Mouse (Mus musculus): ENCODE results near the gene Nell2. TPM values are rescaled to one million over a fixed set of nuclear protein-coding genes. Genes with fewer than 3 reads are reported as not detected.

Nell2 gene
- total and polyA plus RNA-seq, 3 experiments, result not detected

DNA sequence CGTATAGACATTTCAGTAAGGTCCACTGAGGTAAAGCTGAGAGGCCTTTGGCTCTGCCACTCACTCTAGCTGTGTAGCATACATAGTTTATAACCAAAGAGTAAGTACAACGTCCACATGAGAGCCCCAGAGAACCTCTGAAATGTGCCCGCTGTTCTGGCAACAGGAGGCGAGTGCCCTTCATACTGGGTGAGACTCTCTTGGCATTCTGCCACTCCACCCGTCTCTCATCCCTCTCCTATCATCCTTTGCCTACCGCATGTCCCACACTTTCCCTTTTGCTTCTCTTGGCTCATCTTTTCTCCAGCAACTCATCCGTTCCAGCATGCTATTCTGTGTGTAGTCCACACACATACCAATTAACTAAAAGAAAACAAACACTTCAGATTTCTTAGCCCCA, 442.4 kb downstream of the Nell2 start:
- TF ChIP-seq SMC3 (IDR thresholded peaks at IDR 0.05; ENCODE audit: low read depth, low read length) (no peak), JUND (conservative IDR thresholded peaks at IDR 0.05; ENCODE audit: low read depth, low read length) (no peak), BHLHE40 (IDR thresholded peaks at IDR 0.05; ENCODE audit: low read depth, low read length) (no peak), MAZ (IDR thresholded peaks at IDR 0.05; ENCODE audit: low read depth, low read length) (no peak)
- H3K4me2 ChIP-seq (ENCODE audit: insufficient read depth, low read depth, poor library complexity, severe bottlenecking), result no peak overlapping the region

GRCm38 (mm10) chr15:95081654-95082053, 446.7 kb downstream of the Nell2 start:
- no peak overlapping the region for H3K27ac ChIP-seq (ENCODE audit: insufficient read depth, low read depth)
- no peak for DNase-seq (ENCODE audit: extremely low read depth)
- peaks cover 61% of the 10 kb centered on the region for H3K9me3 ChIP-seq (replicated peaks; ENCODE audit: low read length)

More for the DNA sequence above, 442.4 kb downstream of the Nell2 start:
- Histone ChIP-seq H3K36me3 (replicated peaks in 1 of 2; ENCODE audit: control insufficient read depth in 1 of 2, insufficient read depth in 1 of 2, low read length in 1 of 2) (no peaks in the 10 kb centered on the region), H3K4me3 (replicated peaks in 1 of 3; ENCODE audit: low read depth in 2 of 3, low read length in 2 of 3, poor library complexity in 1 of 3) (no peak overlapping the region), H3K27me3 (replicated peaks) (no peaks in the 10 kb centered on the region), H3K9ac (ENCODE audit: insufficient read depth, low read depth) (no peak overlapping the region), H3K9me3 (replicated peaks; ENCODE audit: low read length) (peaks cover 33% of the 10 kb centered on the region), H3K4me1 (ENCODE audit: control insufficient read depth in 1 of 2, insufficient read depth in 2 of 2) (no peaks in the 10 kb centered on the region), H3K27ac (ENCODE audit: insufficient read depth, low read depth) (no peak overlapping the region), H3K79me2 (replicated peaks; ENCODE audit: control insufficient read depth, extremely low read depth, insufficient read depth, poor library complexity, severe bottlenecking) (no peaks in the 10 kb centered on the region)
- no peak for DNase-seq (ENCODE audit: extremely low read depth)
- in situ Hi-C loops (cut with MboI; ENCODE audit: low pct_ligation_motif_present, low pct_unique_long_range_greater_than_20kb, low sequenced_read_pairs), result no loop called here
- dilution Hi-C loops (cut with MboI; ENCODE audit: extremely low pct_ligation_motif_present, extremely low pct_unique_long_range_greater_than_20kb, low sequenced_read_pairs), result no loop called here

DNA sequence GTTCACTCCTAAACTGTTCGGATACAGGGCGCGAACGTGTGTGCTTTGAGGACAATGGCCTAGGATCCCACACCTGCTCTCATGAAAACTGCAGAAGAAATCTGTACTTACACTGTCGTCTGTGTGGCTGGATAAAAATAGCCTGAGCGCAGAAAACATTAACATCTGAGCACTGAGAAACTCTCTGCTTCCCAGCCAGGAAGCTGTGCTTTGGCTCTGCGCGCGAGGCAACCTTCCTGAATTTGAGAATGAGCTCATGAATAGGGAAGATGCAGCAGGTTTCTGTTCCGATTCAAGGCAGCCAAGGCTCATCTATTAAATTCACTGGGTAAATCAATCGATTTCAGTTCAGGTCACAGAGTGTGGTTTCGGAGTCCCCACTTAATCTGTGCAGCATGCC, 453.0 kb downstream of the Nell2 start:
- Histone ChIP-seq H3K9ac (ENCODE audit: insufficient read depth, low read depth) (no peak overlapping the region), H3K27me3 (replicated peaks) (no peaks in the 10 kb centered on the region), H3K79me2 (replicated peaks; ENCODE audit: control insufficient read depth, extremely low read depth, insufficient read depth, poor library complexity, severe bottlenecking) (no peaks in the 10 kb centered on the region), H3K27ac (ENCODE audit: insufficient read depth, low read depth) (no peak overlapping the region), H3K9me3 (replicated peaks; ENCODE audit: low read length) (peaks cover 57% of the 10 kb centered on the region), H3K4me3 (replicated peaks in 1 of 3; ENCODE audit: low read depth in 2 of 3, low read length in 2 of 3, poor library complexity in 1 of 3) (no peak overlapping the region), H3K4me1 (ENCODE audit: control insufficient read depth in 1 of 2, insufficient read depth in 2 of 2) (no peaks in the 10 kb centered on the region), H3K36me3 (replicated peaks in 1 of 2; ENCODE audit: control insufficient read depth in 1 of 2, insufficient read depth in 1 of 2, low read length in 1 of 2) (no peaks in the 10 kb centered on the region), H3K4me2 (ENCODE audit: insufficient read depth, low read depth, poor library complexity, severe bottlenecking) (no peak overlapping the region)
- DNase-seq (ENCODE audit: extremely low read depth), result no peak
- in situ Hi-C loops (cut with MboI; ENCODE audit: low pct_ligation_motif_present, low pct_unique_long_range_greater_than_20kb, low sequenced_read_pairs) (no loop called here), dilution Hi-C loops (cut with MboI; ENCODE audit: extremely low pct_ligation_motif_present, extremely low pct_unique_long_range_greater_than_20kb, low sequenced_read_pairs) (no loop called here)
- no peak for TF ChIP-seq CHD1 (IDR thresholded peaks at IDR 0.05; ENCODE audit: low read depth, low read length)
- no peak for TF ChIP-seq POLR2A (IDR thresholded peaks at IDR 0.05; ENCODE audit: low read depth, low read length)
- no peak for TF ChIP-seq IRF4 (IDR thresholded peaks at IDR 0.05; ENCODE audit: low read depth, low read length)
- TF ChIP-seq MAX (IDR thresholded peaks at IDR 0.05; ENCODE audit: low read length), result no peak

More at GRCm38 (mm10) chr15:95081654-95082053, 446.7 kb downstream of the Nell2 start:
- Histone ChIP-seq H3K27me3 (replicated peaks) (no peaks in the 10 kb centered on the region), H3K9ac (ENCODE audit: insufficient read depth, low read depth) (no peak overlapping the region), H3K4me1 (ENCODE audit: control insufficient read depth in 1 of 2, insufficient read depth in 2 of 2) (no peaks in the 10 kb centered on the region), H3K4me2 (ENCODE audit: insufficient read depth, low read depth, poor library complexity, severe bottlenecking) (no peak overlapping the region), H3K79me2 (replicated peaks; ENCODE audit: control insufficient read depth, extremely low read depth, insufficient read depth, poor library complexity, severe bottlenecking) (no peaks in the 10 kb centered on the region), H3K36me3 (replicated peaks in 1 of 2; ENCODE audit: control insufficient read depth in 1 of 2, insufficient read depth in 1 of 2, low read length in 1 of 2) (no peaks in the 10 kb centered on the region), H3K4me3 (replicated peaks in 1 of 3; ENCODE audit: low read depth in 2 of 3, low read length in 2 of 3, poor library complexity in 1 of 3) (no peak overlapping the region)
- TF ChIP-seq JUN (IDR thresholded peaks at IDR 0.05; ENCODE audit: insufficient read depth, low read depth, low read length) (no peak), NELFE (IDR thresholded peaks at IDR 0.05; ENCODE audit: low read depth, low read length) (no peak), PAX5 (IDR thresholded peaks at IDR 0.05; ENCODE audit: low read length) (no peak), SIN3A (IDR thresholded peaks at IDR 0.05; ENCODE audit: low read length) (no peak)
- dilution Hi-C loops (cut with MboI; ENCODE audit: extremely low pct_ligation_motif_present, extremely low pct_unique_long_range_greater_than_20kb, low sequenced_read_pairs) (no loop called here), in situ Hi-C loops (cut with MboI; ENCODE audit: low pct_ligation_motif_present, low pct_unique_long_range_greater_than_20kb, low sequenced_read_pairs) (no loop called here)

Data from CH12.LX (cell line).